ENCODE assay signal across 20 mouse cellular contexts in genomic region chr1:12615733-12616481, GRCm38 (mm10).
DNase-seq lines count a peak whose midpoint lies in the region; ATAC-seq and TF ChIP-seq lines count a peak whose summit lies in the region.
"Had no signal": no experiment of that assay in that cellular context is flagged by ENCODE, and none has a peak within 500 bp of the region (broad histone marks: within the 10 kb centered on the region; RNA-seq: fewer than 3 reads in every experiment).

No protein-coding gene starts in this region.

- TF ChIP-seq EP300 in CH12.LX (IDR thresholded peaks at IDR 0.05; ENCODE audit: low read length) = no peak

- H3K9ac ChIP-seq in CH12.LX (ENCODE audit: insufficient read depth, low read depth) = no peak overlapping the region
- H3K9ac ChIP-seq in limb, embryonic 13.5 days = no peak overlapping the region
- H3K9ac ChIP-seq: forebrain, embryonic 15.5 days; heart, embryonic 13.5 days; hindbrain, embryonic 12.5 days had no signal

- H3K79me2 ChIP-seq in CH12.LX (replicated peaks; ENCODE audit: control insufficient read depth, extremely low read depth, insufficient read depth, poor library complexity, severe bottlenecking) = no peaks in the 10 kb centered on the region

- no peak overlapping the region for H3K4me2 ChIP-seq in CH12.LX (ENCODE audit: insufficient read depth, low read depth, poor library complexity, severe bottlenecking)
- H3K4me2 ChIP-seq in limb, embryonic 13.5 days (replicated peaks) = peak overlapping the region; percentile 26
- H3K4me2 ChIP-seq: forebrain, embryonic 15.5 days; heart, embryonic 13.5 days; hindbrain, embryonic 12.5 days had no signal

- ATAC-seq in limb, embryonic 13.5 days (ENCODE audit: low FRiP score, low read depth) = peak; percentile 57
- ATAC-seq: CD4-positive, CD25-positive, alpha-beta regulatory T cell, adult 4 months; forebrain, embryonic 15.5 days; hindbrain, embryonic 16.5 days had no signal

- no peak overlapping the region for H3K4me3 ChIP-seq in CH12.LX (replicated peaks in 1 of 3; ENCODE audit: low read depth in 2 of 3, low read length in 2 of 3, poor library complexity in 1 of 3)
- no peak overlapping the region for H3K4me3 ChIP-seq in embryonic facial prominence, embryonic 10.5 days
- no peak overlapping the region for H3K4me3 ChIP-seq in limb, embryonic 13.5 days
- no peak overlapping the region for H3K4me3 ChIP-seq in lung, adult 2 months (replicated peaks; ENCODE audit: extremely low read depth, low read depth, low read length)
- H3K4me3 ChIP-seq: forebrain, embryonic 15.5 days; heart, embryonic 13.5 days; hindbrain, embryonic 12.5 days had no signal

- TF ChIP-seq POLR2A in CH12.LX (IDR thresholded peaks at IDR 0.05; ENCODE audit: low read depth, low read length) = no peak
- no peak for TF ChIP-seq POLR2A in lung, adult 2 months (IDR thresholded peaks at IDR 0.05; ENCODE audit: borderline replicate concordance, extremely low read depth, low read depth, low read length)

- in situ Hi-C loops in CH12.LX (cut with MboI; ENCODE audit: low pct_ligation_motif_present, low pct_unique_long_range_greater_than_20kb, low sequenced_read_pairs) = no loop called here

- DNase-seq in embryo, embryonic 11 days = peak; percentile 15
- DNase-seq in embryo, embryonic 9.5 days (ENCODE audit: extremely low spot score) = no peak
- no peak for DNase-seq in CH12.LX (ENCODE audit: extremely low read depth)
- DNase-seq in embryonic facial prominence, embryonic 10.5 days (ENCODE audit: low spot score) = peak; percentile 15
- no peak for DNase-seq in lung, postnatal 4 days
- no peak for DNase-seq in lung, adult 2 months
- no peak for DNase-seq in heart, postnatal 4 days
- DNase-seq: adrenal gland, adult 2 months; adrenal gland, postnatal 25 days; B cell, adult 2 months; cerebellum, adult 2 months; cerebellum, postnatal 10 days; gastrocnemius, postnatal 14 days; heart, postnatal 36 days had no signal

- H3K27me3 ChIP-seq in CH12.LX (replicated peaks) = no peaks in the 10 kb centered on the region
- no peaks in the 10 kb centered on the region for H3K27me3 ChIP-seq in embryonic facial prominence, embryonic 10.5 days (replicated peaks; ENCODE audit: low read depth, poor library complexity, severe bottlenecking)
- H3K27me3 ChIP-seq in limb, embryonic 13.5 days = peaks cover 4% of the 10 kb centered on the region; the same call in 1 of the 2 replicates
- H3K27me3 ChIP-seq: forebrain, embryonic 15.5 days; heart, embryonic 13.5 days; hindbrain, embryonic 12.5 days had no signal

- TF ChIP-seq CTCF in CH12.LX (conservative IDR thresholded peaks at IDR 0.05 in 1 of 2, IDR thresholded peaks at IDR 0.05 in 1 of 2; ENCODE audit: low read depth in 2 of 2, low read length in 2 of 2) = no peak
- TF ChIP-seq CTCF in lung, adult 2 months (IDR thresholded peaks at IDR 0.05; ENCODE audit: insufficient read depth, low read length) = no peak

- no peaks in the 10 kb centered on the region for H3K4me1 ChIP-seq in CH12.LX (ENCODE audit: control insufficient read depth in 1 of 2, insufficient read depth in 2 of 2)
- H3K4me1 ChIP-seq in embryonic facial prominence, embryonic 10.5 days = no peaks in the 10 kb centered on the region
- H3K4me1 ChIP-seq in limb, embryonic 13.5 days = peaks cover 33% of the 10 kb centered on the region
- no peaks in the 10 kb centered on the region for H3K4me1 ChIP-seq in lung, adult 2 months (ENCODE audit: control insufficient read depth, insufficient read depth, low read length)
- H3K4me1 ChIP-seq: forebrain, embryonic 15.5 days; heart, embryonic 13.5 days; hindbrain, embryonic 12.5 days had no signal

- 76% methylated on average over 10 of the region's 10 CpGs for WGBS in embryonic facial prominence, embryonic 10.5 days
- WGBS in limb, embryonic 13.5 days = 34% methylated on average over 10 of the region's 10 CpGs
- 79% methylated on average over 10 of the region's 10 CpGs for WGBS in lung, adult 2 months

- no peak for TF ChIP-seq RAD21 in CH12.LX (IDR thresholded peaks at IDR 0.05; ENCODE audit: low read depth, low read length)

- H3K9me3 ChIP-seq in CH12.LX (replicated peaks; ENCODE audit: low read length) = no peaks in the 10 kb centered on the region
- no peaks in the 10 kb centered on the region for H3K9me3 ChIP-seq in embryonic facial prominence, embryonic 10.5 days
- no peaks in the 10 kb centered on the region for H3K9me3 ChIP-seq in limb, embryonic 13.5 days
- H3K9me3 ChIP-seq: forebrain, embryonic 15.5 days; heart, embryonic 13.5 days; hindbrain, embryonic 12.5 days had no signal

- H3K27ac ChIP-seq in CH12.LX (ENCODE audit: insufficient read depth, low read depth) = no peak overlapping the region
- H3K27ac ChIP-seq in embryonic facial prominence, embryonic 10.5 days (replicated peaks) = no peak overlapping the region
- H3K27ac ChIP-seq in limb, embryonic 13.5 days = peak overlapping the region; percentile 73
- H3K27ac ChIP-seq: forebrain, embryonic 15.5 days; heart, embryonic 13.5 days; hindbrain, embryonic 12.5 days had no signal

- dilution Hi-C loops in CH12.LX (cut with MboI; ENCODE audit: extremely low pct_ligation_motif_present, extremely low pct_unique_long_range_greater_than_20kb, low sequenced_read_pairs) = no loop called here

- no peaks in the 10 kb centered on the region for H3K36me3 ChIP-seq in CH12.LX (replicated peaks in 1 of 2; ENCODE audit: control insufficient read depth in 1 of 2, insufficient read depth in 1 of 2, low read length in 1 of 2)
- H3K36me3 ChIP-seq in embryonic facial prominence, embryonic 10.5 days (replicated peaks) = no peaks in the 10 kb centered on the region
- no peaks in the 10 kb centered on the region for H3K36me3 ChIP-seq in limb, embryonic 13.5 days
- H3K36me3 ChIP-seq: forebrain, embryonic 15.5 days; heart, embryonic 13.5 days; hindbrain, embryonic 12.5 days had no signal

TF ChIP-seq in CH12.LX, 34 proteins besides CTCF, POLR2A, EP300 and RAD21:
- peak; percentile 100 for TF ChIP-seq MAFK (IDR thresholded peaks at IDR 0.05; ENCODE audit: insufficient replicate concordance, low read length)
- no peak for TF ChIP-seq USF1 (IDR thresholded peaks at IDR 0.05; ENCODE audit: low read depth, low read length)
TF ChIP-seq in CH12.LX: peak in this region for 1.

Comparison
In these comparisons a context has a peak if more than half of its experiments do, and no peak if none do; other contexts are left out.
1. DNase-seq: peak in embryo, embryonic 11 days (single experiment) and embryonic facial prominence, embryonic 10.5 days (single experiment); none in embryo, embryonic 9.5 days (single experiment), CH12.LX (single experiment), lung, postnatal 4 days (0 of 2), lung, adult 2 months (single experiment) and heart, postnatal 4 days (single experiment).